Mouse (Mus musculus) lung, postnatal 0 days (tissue): ENCODE data around the gene Cib3.

Source experiments
- CTCF ChIP-seq: IDR thresholded peaks from 2 replicates; pipeline ENCODE4 v1.5.1; 2016; ENCODE audit warnings: antibody characterized with exemption, mild to moderate bottlenecking
- EP300 ChIP-seq: IDR thresholded peaks from 2 replicates; pipeline ENCODE4 v1.6.1; 2016; ENCODE audit warnings: antibody characterized with exemption, mild to moderate bottlenecking, control low read depth

DNA sequence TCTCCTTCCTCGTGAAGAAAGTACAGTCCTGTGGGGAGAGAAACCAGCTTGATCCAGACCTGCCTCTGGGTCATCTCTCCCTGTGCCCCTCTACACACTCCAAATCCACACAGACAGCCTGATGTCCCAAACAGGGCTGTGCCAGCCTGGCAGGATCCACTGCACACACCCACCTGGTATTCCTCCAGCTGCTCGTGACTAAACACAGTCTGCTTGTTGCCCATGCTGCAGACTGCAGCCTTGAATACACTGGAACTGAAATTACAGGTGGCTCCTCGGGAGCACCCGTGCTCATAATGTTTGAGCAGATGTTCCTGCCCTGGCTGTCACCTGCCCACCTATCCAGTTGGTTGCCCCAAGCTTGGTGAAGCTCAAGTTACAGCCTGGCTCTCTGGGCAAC, at the start of gene Cib3:
- TF ChIP-seq CTCF, result no peak
- TF ChIP-seq EP300, result no peak
